Mouse (Mus musculus) gastrocnemius, adult 2 months (tissue): ENCODE measurements around the gene Zc3h4. TPM values are rescaled to one million over a fixed set of nuclear protein-coding genes. Genes with fewer than 3 reads are reported as not detected.
A peak's percentile ranks its signal among the peaks of the same experiment; 100 is the strongest.

Experiments
- DNase-seq: peaks from one replicate; pipeline ENCODE4 v3.0.0; 2022
- H3K27ac ChIP-seq: fragments of 200-600 bp; 2 replicates; pipeline ENCODE4 v1.8.1; 2022; ENCODE audit warnings: mild to moderate bottlenecking
- H3K4me3 ChIP-seq: fragments of 200-600 bp; 2 replicates; pipeline ENCODE4 v1.8.1; 2022; ENCODE audit warnings: mild to moderate bottlenecking, moderate library complexity
- CTCF ChIP-seq: fragments of 200-600 bp; IDR thresholded peaks from 2 replicates; pipeline ENCODE4 v1.8.1; 2022; ENCODE audit warnings: antibody characterized with exemption, mild to moderate bottlenecking, moderate library complexity
- intact Hi-C: fragments of 180-260 bp; cut with DNase I; formaldehyde crosslinking; loops from one replicate; pipeline ENCODE4 v1.15.1; 2025
- long read RNA-seq, 2 experiments: library from polyadenylated mRNA; stranded (forward); transcript quantifications; one replicate each; pipeline ENCODE4 v2.0.0; 2021
- total RNA-seq, 2 experiments: library from RNA; stranded (reverse); gene quantifications; 2 replicates each; pipeline ENCODE4 v1.2.3; 2021

Gene Zc3h4
- total RNA-seq: 10 to 100 TPM; 29.9 to 32.0 TPM
- long read RNA-seq, experiment 1, partial matches to known transcripts: 2 of 7 reads
- long read RNA-seq, experiment 1, other reads (novel, unspliced or antisense): 5 of 7 reads
- long read RNA-seq, experiment 2, partial matches to known transcripts: 8 of 8 reads
- long read RNA-seq, experiment 2, other reads (novel, unspliced or antisense): 0 of 8 reads

DNA sequence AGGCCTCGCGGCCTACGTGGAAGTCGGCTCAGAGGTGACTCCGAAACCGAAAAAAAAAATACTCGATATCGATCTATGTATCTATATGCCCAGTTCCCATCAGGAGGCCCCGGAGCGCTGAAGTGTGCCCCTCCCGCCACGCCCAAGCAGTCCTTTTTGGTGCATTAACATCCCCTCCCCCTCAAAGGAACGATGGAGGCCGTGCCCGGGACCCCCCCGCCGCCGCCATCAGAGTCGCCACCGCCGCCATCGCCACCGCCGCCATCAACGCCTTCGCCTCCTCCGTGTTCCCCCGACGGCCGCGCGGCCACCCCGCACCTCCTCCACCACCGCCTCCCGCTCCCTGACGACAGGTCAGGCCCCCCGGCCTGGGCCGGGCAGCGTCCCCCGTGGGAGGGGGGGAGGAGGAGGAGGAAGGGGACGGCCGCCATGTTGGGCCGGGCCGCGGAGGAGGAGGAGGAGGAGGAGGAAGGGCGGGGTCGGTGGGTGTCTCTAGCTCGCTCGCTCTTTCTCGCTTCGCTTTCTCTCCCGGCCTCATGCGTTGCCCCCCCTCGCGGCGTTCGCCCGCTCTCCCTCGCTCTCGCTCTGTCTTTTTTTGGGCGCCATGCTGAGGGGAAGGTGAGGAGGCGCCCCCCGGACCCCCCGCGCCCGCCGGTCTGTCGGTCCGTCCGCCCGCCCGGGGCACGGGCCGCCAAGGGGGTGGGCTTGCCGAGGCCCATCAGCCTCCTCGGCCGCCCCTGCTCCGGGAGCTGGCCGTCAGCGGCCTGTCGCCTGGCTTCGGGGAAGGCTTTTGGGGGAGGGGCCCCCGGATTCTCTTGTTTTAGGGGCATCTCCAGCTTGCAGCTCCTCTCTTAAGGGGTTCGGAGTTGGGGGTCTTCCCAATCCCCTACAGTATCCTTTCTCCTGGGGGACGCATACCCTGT, at the start of gene Zc3h4:
Gene Zc3h4, plus strand, starts transcription at position 222 of the 923 bp plus-strand sequence.
- TF ChIP-seq CTCF: no peak; the same call in 1 of the 2 replicates
- Histone ChIP-seq H3K4me3 (peak within 1 kb of the TSS; percentile 100), H3K27ac (peak within 1 kb of the TSS; percentile 100)
- intact Hi-C loops: no loop called here
- peak; percentile 94 for DNase-seq

DNA sequence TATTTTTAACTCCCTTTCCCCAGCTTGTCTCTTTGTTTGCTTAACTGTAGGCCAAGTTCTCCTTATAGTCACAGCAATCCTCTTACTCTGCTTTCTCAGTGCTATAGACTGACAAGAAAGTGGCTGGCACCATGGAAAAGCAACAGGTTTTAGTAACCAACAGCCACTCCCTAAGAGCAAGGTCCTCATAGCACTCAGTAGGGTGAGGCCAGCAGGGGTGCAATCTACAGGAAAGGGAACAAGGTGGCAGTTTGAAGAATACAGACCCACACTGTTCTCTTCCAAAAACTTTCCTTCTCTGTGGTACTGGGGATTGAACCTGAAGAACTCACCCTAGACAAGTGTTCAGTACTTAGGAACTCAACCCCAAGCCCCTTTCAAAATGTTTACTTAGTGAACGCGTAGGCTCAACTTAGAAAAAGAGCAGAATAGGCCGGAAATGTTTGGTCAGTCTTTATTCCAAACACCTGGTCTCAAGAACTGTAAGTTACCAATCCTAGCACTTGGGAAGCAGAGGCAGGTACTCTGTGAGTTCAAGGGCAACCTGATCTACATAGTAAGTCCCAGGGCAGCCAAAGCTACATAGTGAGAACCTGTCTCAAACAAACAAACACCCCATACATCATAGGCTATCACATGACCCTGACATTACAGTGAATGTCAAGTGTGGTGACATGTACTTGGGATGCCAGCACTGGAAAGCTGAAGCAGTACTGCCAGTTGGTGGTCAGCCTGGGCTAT, 44.7 kb upstream of the Zc3h4 start:
- no peak for TF ChIP-seq CTCF
- H3K4me3 ChIP-seq: no peak overlapping the region
- intact Hi-C loops: no loop called here
- no peak overlapping the region for H3K27ac ChIP-seq
- no peak for DNase-seq

DNA sequence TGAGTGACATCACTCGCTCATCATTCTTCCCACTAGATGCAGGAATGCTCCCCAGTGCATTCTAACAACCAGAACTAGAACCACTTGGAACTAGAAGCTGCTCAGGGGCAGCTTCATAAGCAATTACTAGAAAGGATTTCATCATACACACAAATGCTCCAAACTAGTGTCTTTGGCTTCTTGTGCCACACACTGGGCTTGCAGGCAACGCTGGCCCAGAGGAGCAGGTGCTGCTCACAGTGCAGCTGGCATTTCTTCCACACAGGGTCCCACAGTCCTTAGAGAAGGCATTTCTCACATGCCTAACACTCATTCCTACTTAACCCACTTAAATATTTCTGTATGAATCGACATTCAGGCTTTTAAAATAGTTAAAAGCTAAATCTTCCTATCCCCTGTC, 43.1 kb upstream of the Zc3h4 start:
- H3K4me3 ChIP-seq: no peak overlapping the region
- no peak overlapping the region for H3K27ac ChIP-seq
- intact Hi-C loops: no loop called here
- no peak for DNase-seq
- no peak for TF ChIP-seq CTCF

DNA sequence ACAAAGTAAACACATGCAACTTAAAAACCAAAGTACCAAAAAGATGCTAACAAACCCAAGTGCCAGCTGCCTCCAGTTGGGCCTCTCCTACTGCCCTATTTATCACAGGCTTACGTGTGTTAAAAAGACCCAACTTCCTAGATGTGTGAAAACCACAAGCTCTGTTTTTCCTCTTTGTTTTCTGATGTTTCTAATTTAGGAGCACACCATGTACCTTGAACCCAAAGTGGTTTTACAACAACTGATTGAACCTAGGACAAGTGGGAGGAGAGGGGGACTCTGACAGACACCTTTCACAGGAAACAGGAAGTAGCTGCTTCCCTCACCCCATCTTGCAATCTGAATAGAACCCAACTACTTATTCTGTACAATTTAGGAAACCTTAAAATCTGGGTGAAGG, 36.4 kb upstream of the Zc3h4 start:
- intact Hi-C loops: no loop called here
- TF ChIP-seq CTCF: no peak
- Histone ChIP-seq H3K27ac (peak overlapping the region; percentile 53), H3K4me3 (no peak overlapping the region)
- no peak for DNase-seq

DNA sequence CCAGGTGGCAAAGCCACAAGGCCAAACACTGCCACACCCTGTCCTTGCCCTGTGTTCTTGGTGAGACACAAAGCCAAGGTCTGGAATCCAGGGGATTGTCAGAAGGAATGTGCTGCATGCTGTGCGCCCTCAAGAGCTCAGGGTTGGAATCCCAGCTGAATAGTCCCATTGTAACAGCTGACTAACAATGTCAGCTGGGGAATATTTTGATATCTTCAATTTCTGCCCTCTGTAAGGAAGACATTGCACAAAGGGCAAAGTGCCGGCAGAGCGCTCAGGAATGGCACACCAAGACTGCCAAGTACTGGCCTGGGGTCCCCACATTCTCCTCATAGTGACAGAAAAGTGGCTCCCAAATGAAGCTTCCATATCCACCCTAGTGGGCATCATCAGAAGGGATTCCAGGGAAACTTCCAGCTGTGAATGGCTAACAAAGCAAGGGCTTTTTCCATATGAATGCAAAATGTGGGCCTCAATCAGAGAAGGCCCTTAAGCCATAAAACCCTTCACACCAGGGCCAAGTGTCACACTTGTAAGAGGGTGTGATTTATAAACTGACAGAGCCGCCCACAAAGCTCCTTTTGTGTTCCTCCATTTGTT, 35.7 kb upstream of the Zc3h4 start:
- H3K27ac ChIP-seq: peak overlapping the region; percentile 53
- peak; percentile 18 for DNase-seq
- intact Hi-C loops: no loop called here
- no peak; the same call in 1 of the 2 replicates for TF ChIP-seq CTCF
- H3K4me3 ChIP-seq: no peak overlapping the region

DNA sequence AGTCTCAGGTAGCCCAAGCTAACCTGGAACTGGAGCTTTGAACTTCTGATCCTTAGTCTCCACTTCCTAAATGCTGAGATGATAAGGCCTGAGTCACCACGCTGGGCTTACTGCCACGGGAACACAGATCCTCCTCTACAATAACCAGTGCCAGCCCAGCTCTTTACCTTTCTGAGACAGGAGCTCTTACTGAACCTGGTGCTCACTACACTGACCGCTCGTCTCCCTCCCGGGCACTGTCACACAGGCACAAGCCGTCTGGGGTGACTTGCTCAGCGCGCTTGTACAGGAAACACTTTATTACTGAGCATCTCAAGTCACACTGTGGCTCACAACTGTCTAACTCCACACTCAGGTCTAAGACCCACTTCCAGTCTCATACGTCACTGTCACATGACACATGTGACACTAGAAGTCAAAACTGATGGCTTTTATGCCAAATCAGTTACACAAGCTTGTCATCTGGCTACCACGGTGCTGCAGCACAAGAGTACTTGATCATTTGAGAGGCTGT, 34.5 kb upstream of the Zc3h4 start:
- TF ChIP-seq CTCF: no peak
- intact Hi-C loops: no loop called here
- DNase-seq: peak; percentile 23
- Histone ChIP-seq H3K27ac (peak overlapping the region; percentile 53), H3K4me3 (no peak overlapping the region)

DNA sequence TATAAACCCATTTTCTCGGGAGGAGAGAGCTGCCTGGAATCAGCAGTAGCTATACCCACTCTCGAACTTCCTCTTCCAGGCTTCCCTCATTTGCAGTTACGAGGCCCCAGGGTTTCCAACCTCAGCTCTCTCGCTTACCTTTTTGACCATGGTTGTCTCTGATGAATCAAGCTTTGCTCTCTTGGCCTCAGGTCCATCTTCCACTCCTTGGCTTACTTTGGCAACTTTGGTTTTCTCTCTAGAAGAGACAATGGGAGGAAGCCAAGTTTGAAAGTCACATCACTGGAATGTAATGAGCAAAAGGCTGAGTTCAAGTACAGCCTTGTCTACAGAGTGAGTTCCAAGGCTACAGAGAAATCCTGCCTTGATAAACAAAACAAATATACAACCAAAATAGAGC, 34.0 kb upstream of the Zc3h4 start:
- no peak for DNase-seq
- intact Hi-C loops: no loop called here
- peak overlapping the region; percentile 53; the same call in 1 of the 2 replicates for H3K27ac ChIP-seq
- no peak for TF ChIP-seq CTCF
- no peak overlapping the region for H3K4me3 ChIP-seq

DNA sequence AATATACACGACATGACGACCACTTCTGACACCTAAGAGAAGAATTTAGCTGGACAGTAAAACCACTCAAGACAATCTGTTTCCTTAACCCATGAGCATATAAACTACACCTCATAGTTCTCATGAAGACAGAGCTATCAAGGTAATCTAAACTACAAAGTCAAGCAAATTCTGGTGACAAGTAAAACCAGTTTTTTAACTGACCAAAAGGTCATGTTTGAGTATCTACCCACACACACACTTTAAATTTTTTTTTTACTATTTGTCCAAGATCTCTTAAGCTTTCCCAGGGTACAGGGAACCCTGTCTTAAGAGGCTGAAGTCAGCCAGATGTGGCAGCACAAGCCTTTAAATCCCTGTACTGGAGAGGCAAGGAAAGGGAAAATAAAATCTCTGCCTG, 31.9 kb upstream of the Zc3h4 start:
- DNase-seq: no peak
- Histone ChIP-seq H3K27ac (no peak overlapping the region), H3K4me3 (no peak overlapping the region)
- intact Hi-C loops: no loop called here
- no peak for TF ChIP-seq CTCF

DNA sequence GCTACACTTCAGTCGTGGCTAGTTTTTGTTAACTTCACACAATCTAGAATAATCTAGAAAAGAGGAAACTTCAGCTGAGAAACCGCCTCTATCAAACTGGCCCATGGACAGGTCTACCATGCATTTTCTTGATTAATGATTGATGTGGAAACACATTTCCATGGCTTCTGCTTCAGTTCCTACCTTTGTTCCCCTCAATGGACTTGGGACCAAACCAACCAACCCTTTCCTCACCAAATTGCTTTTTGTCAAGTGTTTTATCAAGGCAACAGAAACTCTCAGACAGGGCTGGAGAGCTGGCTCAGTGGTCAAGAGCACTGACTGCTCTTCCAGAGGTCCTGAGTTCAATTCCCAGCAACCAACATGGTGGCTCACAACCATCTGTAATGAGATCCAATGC, 30.1 kb upstream of the Zc3h4 start:
- DNase-seq: no peak
- intact Hi-C loops: loop anchor here (10.0 kb wide), 1 partner anchor 54 kb away; no protein-coding TSS in a partner anchor
- no peak for TF ChIP-seq CTCF
- Histone ChIP-seq H3K27ac (no peak overlapping the region), H3K4me3 (no peak overlapping the region)

DNA sequence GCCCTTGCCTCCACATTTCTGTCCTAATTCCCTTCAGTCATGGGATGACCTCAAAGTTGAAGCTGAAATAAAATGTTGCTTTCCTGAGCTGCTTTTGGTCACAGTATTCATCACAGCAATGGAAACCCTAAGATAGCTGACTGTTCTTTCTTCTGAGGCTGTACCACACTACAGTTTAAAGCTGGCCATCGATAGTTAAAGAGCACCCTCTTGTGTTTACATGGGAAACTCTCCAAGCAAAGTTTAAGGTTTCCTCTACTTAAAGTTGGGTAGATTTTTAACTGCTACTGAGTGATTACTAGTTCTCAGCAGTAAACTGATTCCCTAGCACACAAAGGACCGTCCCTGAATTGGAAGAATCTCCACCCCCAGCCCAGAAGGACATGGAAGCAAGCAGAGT, 27.0 kb upstream of the Zc3h4 start:
- peak; percentile 57 for TF ChIP-seq CTCF
- H3K27ac ChIP-seq: no peak overlapping the region
- no peak overlapping the region for H3K4me3 ChIP-seq
- DNase-seq: no peak
- intact Hi-C loops: loop anchor here (1.0 to 10.0 kb wide), 2 partner anchors 51 to 79 kb away; no protein-coding TSS in a partner anchor

DNA sequence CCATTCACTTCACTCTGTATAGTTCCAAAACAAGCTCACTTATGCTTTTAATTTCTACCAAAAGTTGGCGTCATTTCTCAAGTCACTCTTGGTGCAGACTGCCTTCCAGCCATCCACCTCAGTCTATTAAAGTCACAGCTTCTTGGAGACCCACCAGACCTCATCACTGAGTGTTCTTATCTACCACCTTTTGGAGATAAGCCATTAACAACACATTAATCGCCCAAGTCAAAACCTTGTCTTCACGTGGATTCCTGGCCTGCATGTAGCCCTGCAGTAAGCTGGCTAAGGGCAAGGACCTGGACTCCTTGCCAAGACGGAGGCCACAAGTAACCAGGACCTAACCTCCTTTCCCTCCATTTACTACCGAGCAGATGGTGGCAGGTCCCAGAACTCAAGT, 25.7 kb upstream of the Zc3h4 start:
- DNase-seq: no peak
- intact Hi-C loops: loop anchor here (5.0 to 10.0 kb wide), 2 partner anchors 48 to 50 kb away; no protein-coding TSS in a partner anchor
- H3K27ac ChIP-seq: no peak overlapping the region
- H3K4me3 ChIP-seq: no peak overlapping the region
- TF ChIP-seq CTCF: no peak

DNA sequence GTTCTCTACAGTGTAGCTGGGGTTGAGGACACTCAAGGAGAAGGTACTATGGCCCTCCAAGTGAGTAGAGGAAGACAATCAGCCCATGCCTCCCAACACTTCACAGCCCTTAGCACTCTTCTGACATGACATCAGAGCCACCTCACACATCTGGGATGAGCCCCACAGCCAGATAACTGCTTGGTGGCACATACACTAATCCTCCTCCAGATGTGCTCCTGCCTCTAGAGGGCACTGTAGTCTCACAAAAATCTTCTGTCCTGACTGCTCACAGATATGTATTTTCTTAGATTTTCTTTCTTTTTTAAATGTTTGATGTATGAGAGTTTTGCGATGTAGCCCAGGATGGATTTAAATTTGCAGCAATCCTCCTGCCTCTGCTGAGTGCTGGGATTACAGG, 24.2 kb upstream of the Zc3h4 start:
- peak; percentile 44 for DNase-seq
- no peak overlapping the region for H3K4me3 ChIP-seq
- intact Hi-C loops: loop anchor here (5.0 to 10.0 kb wide), 2 partner anchors 48 to 49 kb away; no protein-coding TSS in a partner anchor
- peak; percentile 74 for TF ChIP-seq CTCF
- peak overlapping the region; percentile 20; the same call in 1 of the 2 replicates for H3K27ac ChIP-seq
